Mouse (Mus musculus) limb, embryonic 15.5 days (tissue): ENCODE data around the gene Hoga1. TPM values are rescaled to one million over a fixed set of nuclear protein-coding genes. Genes with fewer than 3 reads are reported as not detected.

Experiments
- ATAC-seq: fragments of 200-750 bp; cut with Nextera tagmentation; 2 replicates; pipeline ENCODE4 v1.8.0; 2017; ENCODE audit warnings: low read depth, moderate TSS enrichment; ENCODE audit not compliant: insufficient number of reproducible peaks, low FRiP score, low TSS enrichment
- H3K27ac ChIP-seq: fragments of 300-500 bp; sonication (generic); 2 replicates; pipeline ENCODE4 v1.5.1; 2015; ENCODE audit warnings: moderate library complexity, mild to moderate bottlenecking, inconsistent platforms
- H3K27me3 ChIP-seq: fragments of 300-500 bp; sonication (generic); 2 replicates; pipeline ENCODE4 v1.6.1; 2015; ENCODE audit warnings: inconsistent platforms
- H3K36me3 ChIP-seq: fragments of 300-500 bp; sonication (generic); 2 replicates; pipeline ENCODE4 v1.6.1; 2015; ENCODE audit warnings: inconsistent platforms
- H3K4me1 ChIP-seq: fragments of 300-500 bp; sonication (generic); 2 replicates; pipeline ENCODE4 v1.6.1; 2015; ENCODE audit warnings: inconsistent platforms
- H3K4me2 ChIP-seq: fragments of 300-500 bp; sonication (generic); 2 replicates; pipeline ENCODE4 v1.6.1; 2015; ENCODE audit warnings: mild to moderate bottlenecking, inconsistent platforms
- H3K4me3 ChIP-seq: fragments of 300-500 bp; sonication (generic); 2 replicates; pipeline ENCODE4 v1.5.1; 2015; ENCODE audit warnings: mild to moderate bottlenecking, inconsistent platforms
- H3K9ac ChIP-seq: fragments of 300-500 bp; sonication (generic); 2 replicates; pipeline ENCODE4 v1.6.1; 2015; ENCODE audit warnings: inconsistent platforms
- H3K9me3 ChIP-seq: fragments of 300-500 bp; sonication (generic); 2 replicates; pipeline ENCODE4 v1.6.1; 2016; ENCODE audit warnings: inconsistent platforms
- WGBS: fragments of 180-500 bp; shearing (Covaris S2); methylation state at CpG from one replicate; pipeline ENCODE4 v1.1.7; 2015; 5-methylcytosine and 5-hydroxymethylcytosine counted together
- polyA plus RNA-seq: library from polyadenylated mRNA; unstranded; fragments of >200 nt; fragmentation: Nextera tagmentation; extraction: Ambion mirVana; gene quantifications from 2 replicates; pipeline ENCODE4 v1.2.1, GENCODE M21; 2015

Hoga1 gene
- polyA plus RNA-seq, 1 experiment from 2014 or later = 1.0 TPM

- ATAC-seq = no peak
- Histone ChIP-seq H3K36me3 (peaks cover 14% of the 10 kb centered on the region), H3K4me1 (peaks cover 28% of the 10 kb centered on the region), H3K27me3 (no peaks in the 10 kb centered on the region), H3K4me3 (no peak overlapping the region), H3K27ac (0 out of 2 replicates have a peak overlapping the region, but pooled peaks have one; percentile 38), H3K4me2 (no peak overlapping the region), H3K9me3 (no peaks in the 10 kb centered on the region), H3K9ac (no peak overlapping the region)
- 69% methylated on average over 5 of the region's 5 CpGs for WGBS
Observed at GRCm38 (mm10) chr19:42031112-42031511, 14.3 kb upstream of the Hoga1 start.

GRCm38 (mm10) chr19:42033611-42034010 lies 11.8 kb upstream of the Hoga1 start:
- Histone ChIP-seq H3K9ac (no peak overlapping the region), H3K36me3 (peaks cover 14% of the 10 kb centered on the region), H3K4me1 (peaks cover 25% of the 10 kb centered on the region), H3K27me3 (no peaks in the 10 kb centered on the region), H3K4me3 (no peak overlapping the region), H3K9me3 (no peaks in the 10 kb centered on the region), H3K4me2 (no peak overlapping the region), H3K27ac (peak overlapping the region; percentile 67; the same call in 1 of the 2 replicates)
- ATAC-seq = no peak
- WGBS = 81% methylated on average over 14 of the region's 14 CpGs

GRCm38 (mm10) chr19:42034146-42034775 lies 11.1 kb upstream of the Hoga1 start:
- no peak for ATAC-seq
- Histone ChIP-seq H3K27ac (peak overlapping the region; percentile 67), H3K4me3 (no peak overlapping the region), H3K36me3 (peaks cover 14% of the 10 kb centered on the region), H3K27me3 (no peaks in the 10 kb centered on the region), H3K4me1 (peaks cover 25% of the 10 kb centered on the region), H3K4me2 (no peak overlapping the region), H3K9ac (no peak overlapping the region), H3K9me3 (no peaks in the 10 kb centered on the region)
- WGBS = 44% methylated on average over 9 of the region's 9 CpGs

- no peak for ATAC-seq
- H3K4me1 ChIP-seq = peaks cover 25% of the 10 kb centered on the region
- no peak overlapping the region for H3K9ac ChIP-seq
- no peak overlapping the region for H3K4me2 ChIP-seq
- H3K4me3 ChIP-seq = no peak overlapping the region
- no peaks in the 10 kb centered on the region for H3K9me3 ChIP-seq
- H3K27me3 ChIP-seq = 0 out of 2 replicates have a peak, but pooled peaks cover 2% of the 10 kb centered on the region
- peak overlapping the region; percentile 67 for H3K27ac ChIP-seq
- 52% methylated on average over 11 of the region's 11 CpGs for WGBS
- H3K36me3 ChIP-seq = peaks cover 14% of the 10 kb centered on the region
Observed at GRCm38 (mm10) chr19:42034881-42035455, 10.4 kb upstream of the Hoga1 start.

- 62% methylated on average over 19 of the region's 19 CpGs for WGBS
- H3K36me3 ChIP-seq = peaks cover 14% of the 10 kb centered on the region
- no peak within 1 kb of the TSS for H3K4me2 ChIP-seq
- no peak within 1 kb of the TSS for H3K4me3 ChIP-seq
- H3K9me3 ChIP-seq = no peaks in the 10 kb centered on the region
- peak within 1 kb of the TSS; percentile 54 for H3K27ac ChIP-seq
- 0 out of 2 replicates have a peak, but pooled peaks cover 7% of the 10 kb centered on the region for H3K27me3 ChIP-seq
- no peak within 1 kb of the TSS for H3K9ac ChIP-seq
- peak; percentile 58; the same call in 1 of the 2 replicates for ATAC-seq
- peaks cover 25% of the 10 kb centered on the region for H3K4me1 ChIP-seq
Observed at GRCm38 (mm10) chr19:42035456-42036248, 9.8 kb upstream of the Hoga1 start, which contains the start of gene Ankrd2. Gene Ankrd2, plus strand, starts transcription at chr19:42036000.

- ATAC-seq = no peak
- Histone ChIP-seq H3K27me3 (0 out of 2 replicates have a peak, but pooled peaks cover 7% of the 10 kb centered on the region), H3K4me3 (no peak overlapping the region), H3K4me1 (peaks cover 25% of the 10 kb centered on the region), H3K36me3 (peaks cover 14% of the 10 kb centered on the region), H3K27ac (no peak overlapping the region), H3K9me3 (no peaks in the 10 kb centered on the region), H3K9ac (no peak overlapping the region), H3K4me2 (no peak overlapping the region)
- WGBS = 60% methylated on average over 3 of the region's 3 CpGs
Observed at GRCm38 (mm10) chr19:42036357-42036756, 9.1 kb upstream of the Hoga1 start.

GRCm38 (mm10) chr19:42037167-42037702 lies 8.2 kb upstream of the Hoga1 start:
- no peaks in the 10 kb centered on the region for H3K9me3 ChIP-seq
- peaks cover 12% of the 10 kb centered on the region for H3K36me3 ChIP-seq
- H3K4me3 ChIP-seq = no peak overlapping the region
- H3K27me3 ChIP-seq = 0 out of 2 replicates have a peak, but pooled peaks cover 7% of the 10 kb centered on the region
- ATAC-seq = no peak
- no peak overlapping the region for H3K27ac ChIP-seq
- peaks cover 25% of the 10 kb centered on the region for H3K4me1 ChIP-seq
- no peak overlapping the region for H3K9ac ChIP-seq
- H3K4me2 ChIP-seq = no peak overlapping the region
- WGBS = 65% methylated on average over 11 of the region's 11 CpGs

GRCm38 (mm10) chr19:42038310-42038709 lies 7.1 kb upstream of the Hoga1 start:
- H3K36me3 ChIP-seq = peaks cover 10% of the 10 kb centered on the region
- H3K9ac ChIP-seq = no peak overlapping the region
- no peak overlapping the region for H3K4me3 ChIP-seq
- H3K27ac ChIP-seq = no peak overlapping the region
- H3K4me2 ChIP-seq = no peak overlapping the region
- ATAC-seq = no peak
- no peaks in the 10 kb centered on the region for H3K9me3 ChIP-seq
- H3K27me3 ChIP-seq = 0 out of 2 replicates have a peak, but pooled peaks cover 7% of the 10 kb centered on the region
- peaks cover 25% of the 10 kb centered on the region for H3K4me1 ChIP-seq
- 88% methylated on average over 12 of the region's 12 CpGs for WGBS

- WGBS = 95% methylated on average over 6 of the region's 6 CpGs
- H3K4me3 ChIP-seq = no peak overlapping the region
- H3K9me3 ChIP-seq = no peaks in the 10 kb centered on the region
- H3K36me3 ChIP-seq = no peaks in the 10 kb centered on the region
- no peak overlapping the region for H3K4me2 ChIP-seq
- ATAC-seq = no peak
- peaks cover 12% of the 10 kb centered on the region for H3K4me1 ChIP-seq
- no peak overlapping the region for H3K27ac ChIP-seq
- H3K9ac ChIP-seq = no peak overlapping the region
- 0 out of 2 replicates have a peak, but pooled peaks cover 7% of the 10 kb centered on the region for H3K27me3 ChIP-seq
Observed at GRCm38 (mm10) chr19:42043988-42044387, 1.4 kb upstream of the Hoga1 start.

GRCm38 (mm10) chr19:42050251-42050650 lies 4.8 kb downstream of the Hoga1 start:
- no peaks in the 10 kb centered on the region for H3K36me3 ChIP-seq
- H3K4me2 ChIP-seq = no peak overlapping the region
- no peaks in the 10 kb centered on the region for H3K9me3 ChIP-seq
- WGBS = 82% methylated on average over 1 of the region's 1 CpGs
- H3K9ac ChIP-seq = no peak overlapping the region
- H3K4me1 ChIP-seq = peaks cover 13% of the 10 kb centered on the region
- H3K27ac ChIP-seq = no peak overlapping the region
- ATAC-seq = no peak
- H3K4me3 ChIP-seq = no peak overlapping the region
- no peaks in the 10 kb centered on the region for H3K27me3 ChIP-seq

GRCm38 (mm10) chr19:42051351-42051750 lies 5.9 kb downstream of the Hoga1 start:
- H3K27ac ChIP-seq = no peak overlapping the region
- H3K9ac ChIP-seq = no peak overlapping the region
- H3K27me3 ChIP-seq = no peaks in the 10 kb centered on the region
- 0 out of 2 replicates have a peak, but pooled peaks cover 4% of the 10 kb centered on the region for H3K4me1 ChIP-seq
- 83% methylated on average over 3 of the region's 3 CpGs for WGBS
- ATAC-seq = no peak
- no peak overlapping the region for H3K4me2 ChIP-seq
- H3K36me3 ChIP-seq = no peaks in the 10 kb centered on the region
- no peak overlapping the region for H3K4me3 ChIP-seq
- no peaks in the 10 kb centered on the region for H3K9me3 ChIP-seq
